Comparison of ENCODE assay signal across 8 mouse cellular contexts in the genomic region with DNA sequence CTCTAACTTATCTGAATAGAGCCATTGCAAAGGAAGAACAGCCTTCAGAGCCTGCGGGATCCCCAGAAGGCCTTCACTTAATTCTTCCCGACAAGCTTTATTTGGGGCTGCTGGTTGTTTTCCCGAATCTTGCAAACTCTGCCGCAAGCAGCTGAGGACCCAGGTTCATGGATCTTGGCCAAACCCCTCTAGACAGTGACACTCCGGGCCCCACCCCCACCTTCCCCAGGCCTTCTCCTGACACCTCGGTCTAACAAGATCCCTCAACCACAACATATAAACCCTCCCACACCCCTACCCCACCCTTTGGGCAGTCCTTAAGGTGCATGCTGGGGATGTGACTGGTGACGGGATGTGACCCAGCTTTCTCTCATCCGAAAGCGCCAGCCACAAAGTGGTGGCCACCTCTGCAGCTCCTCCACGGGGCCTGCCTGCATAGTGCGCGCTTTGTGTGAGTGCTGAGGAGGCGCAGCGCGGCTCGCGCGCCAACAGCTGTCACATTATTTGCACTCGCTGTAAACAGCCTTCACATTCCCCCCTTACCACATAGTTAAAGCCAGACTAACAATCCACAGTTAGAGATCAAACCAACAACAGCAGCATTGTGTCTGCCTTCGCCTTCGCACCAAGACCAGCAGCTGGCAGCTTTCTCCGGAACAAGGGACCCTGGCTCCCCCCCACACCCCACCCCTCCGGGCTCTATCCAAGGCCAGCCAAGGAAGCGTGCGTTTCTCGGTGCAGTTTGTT.
DNase-seq lines count a peak whose midpoint lies in the region; ATAC-seq lines count a peak whose summit lies in the region.

No protein-coding gene starts in this region.

- H3K27ac ChIP-seq in heart, embryonic 15.5 days, result no peak overlapping the region
- 0 out of 2 replicates have a peak overlapping the region, but pooled peaks have one; percentile 17 for H3K27ac ChIP-seq in embryonic facial prominence, embryonic 15.5 days (replicated peaks)
- H3K27ac ChIP-seq in limb, embryonic 10.5 days, result peak overlapping the region; percentile 47; the same call in 1 of the 2 replicates

- no peaks in the 10 kb centered on the region for H3K36me3 ChIP-seq in heart, embryonic 15.5 days
- H3K36me3 ChIP-seq in embryonic facial prominence, embryonic 15.5 days, result no peaks in the 10 kb centered on the region
- H3K36me3 ChIP-seq in limb, embryonic 10.5 days, result no peaks in the 10 kb centered on the region

- WGBS in heart, embryonic 15.5 days, result 11% methylated on average over 26 of the region's 26 CpGs
- WGBS in embryonic facial prominence, embryonic 15.5 days, result 5% methylated on average over 26 of the region's 26 CpGs
- WGBS in limb, embryonic 10.5 days, result 3% methylated on average over 26 of the region's 26 CpGs

- H3K4me1 ChIP-seq in heart, embryonic 15.5 days (replicated peaks), result peaks cover 84% of the 10 kb centered on the region
- H3K4me1 ChIP-seq in embryonic facial prominence, embryonic 15.5 days, result peaks cover 60% of the 10 kb centered on the region
- H3K4me1 ChIP-seq in limb, embryonic 10.5 days, result peaks cover 98% of the 10 kb centered on the region

- peaks cover 32% of the 10 kb centered on the region for H3K27me3 ChIP-seq in heart, embryonic 15.5 days
- peaks cover 64% of the 10 kb centered on the region for H3K27me3 ChIP-seq in embryonic facial prominence, embryonic 15.5 days
- H3K27me3 ChIP-seq in limb, embryonic 10.5 days (ENCODE audit: low read depth, poor library complexity, severe bottlenecking), result peaks cover 100% of the 10 kb centered on the region

- no peaks in the 10 kb centered on the region for H3K9me3 ChIP-seq in heart, embryonic 15.5 days (replicated peaks)
- no peaks in the 10 kb centered on the region for H3K9me3 ChIP-seq in embryonic facial prominence, embryonic 15.5 days (replicated peaks)
- no peaks in the 10 kb centered on the region for H3K9me3 ChIP-seq in limb, embryonic 10.5 days (replicated peaks)

- 0 out of 2 replicates have a peak overlapping the region, but pooled peaks have one; percentile 1 for H3K4me3 ChIP-seq in heart, embryonic 15.5 days
- no peak overlapping the region for H3K4me3 ChIP-seq in embryonic facial prominence, embryonic 15.5 days (replicated peaks)
- H3K4me3 ChIP-seq in limb, embryonic 10.5 days, result peak overlapping the region; percentile 25; the same call in 1 of the 2 replicates

- peak overlapping the region; percentile 39 for H3K4me2 ChIP-seq in heart, embryonic 15.5 days
- peak overlapping the region; percentile 21 for H3K4me2 ChIP-seq in embryonic facial prominence, embryonic 15.5 days (replicated peaks)

- peak; percentile 40; the same call in 1 of the 2 replicates for ATAC-seq in heart, embryonic 15.5 days (replicated peaks; ENCODE audit: insufficient number of reproducible peaks, insufficient read depth, low FRiP score, low read depth)
- ATAC-seq in embryonic facial prominence, embryonic 15.5 days (ENCODE audit: insufficient number of reproducible peaks, low FRiP score, low TSS enrichment, low read depth), result peak; percentile 75

- DNase-seq in heart, adult 18-20 months, result no peak
- DNase-seq in CD4-positive helper T cell, adult 2 months (ENCODE audit: low read depth, low spot score), result peak; percentile 58
- DNase-seq in limb, embryonic 10.5 days (ENCODE audit: low spot score), result peak; percentile 49
- peak; percentile 36 to 38 for DNase-seq in natural killer cell, adult 2 months (ENCODE audit: low spot score in 2 of 2)
- no peak for DNase-seq in cerebellum, postnatal 25 days
- no peak for DNase-seq in adrenal gland, adult 8-10 months

- H3K9ac ChIP-seq in heart, embryonic 15.5 days, result no peak overlapping the region
- no peak overlapping the region for H3K9ac ChIP-seq in embryonic facial prominence, embryonic 15.5 days

Comparison
In these comparisons a context has a peak if more than half of its experiments do, and no peak if none do; other contexts are left out.
1. DNase-seq: peak in CD4-positive helper T cell, adult 2 months (single experiment), limb, embryonic 10.5 days (single experiment) and natural killer cell, adult 2 months (2 of 2); none in heart, adult 18-20 months (0 of 2), cerebellum, postnatal 25 days (0 of 2) and adrenal gland, adult 8-10 months (single experiment).